Comparison of ENCODE assay signal across 8 mouse cellular contexts in genomic region chr19:28963113-28963512, GRCm38 (mm10). TPM values are rescaled to one million over a fixed set of nuclear protein-coding genes. Genes with fewer than 3 reads are reported as not detected.
DNase-seq lines count a peak whose midpoint lies in the region; ATAC-seq lines count a peak whose summit lies in the region.

No protein-coding gene starts in this region.

- peak overlapping the region; percentile 90 for H3K4me2 ChIP-seq in kidney, embryonic 14.5 days (replicated peaks; ENCODE audit: low read depth, low read length)
- H3K4me2 ChIP-seq in hindbrain, embryonic 14.5 days (replicated peaks) = peak overlapping the region; percentile 72
- H3K4me2 ChIP-seq in midbrain, embryonic 11.5 days = peak overlapping the region; percentile 92; the same call in 1 of the 2 replicates

- H3K9me3 ChIP-seq in kidney, embryonic 14.5 days (ENCODE audit: control insufficient read depth, low read length) = no peaks in the 10 kb centered on the region
- H3K9me3 ChIP-seq in hindbrain, embryonic 14.5 days (ENCODE audit: control insufficient read depth, low read length) = no peaks in the 10 kb centered on the region
- H3K9me3 ChIP-seq in midbrain, embryonic 11.5 days (ENCODE audit: control insufficient read depth, low read length) = no peaks in the 10 kb centered on the region

- no peak overlapping the region for H3K9ac ChIP-seq in kidney, embryonic 14.5 days (ENCODE audit: low read depth, low read length)
- peak overlapping the region; percentile 89; the same call in 1 of the 2 replicates for H3K9ac ChIP-seq in hindbrain, embryonic 14.5 days
- H3K9ac ChIP-seq in midbrain, embryonic 11.5 days (ENCODE audit: low read length) = no peak overlapping the region

- H3K4me1 ChIP-seq in kidney, embryonic 14.5 days (ENCODE audit: control insufficient read depth, insufficient read depth, low read length) = peaks cover 7% of the 10 kb centered on the region; the same call in 1 of the 2 replicates
- H3K4me1 ChIP-seq in brown adipose tissue, adult 24 weeks (ENCODE audit: control insufficient read depth, insufficient read depth, insufficient read length, low read length) = peaks cover 9% of the 10 kb centered on the region
- H3K4me1 ChIP-seq in hindbrain, embryonic 14.5 days (replicated peaks; ENCODE audit: control insufficient read depth, insufficient read depth, low read length) = peaks cover 26% of the 10 kb centered on the region
- H3K4me1 ChIP-seq in midbrain, embryonic 11.5 days (ENCODE audit: control insufficient read depth, insufficient read depth, low read length) = peaks cover 14% of the 10 kb centered on the region

- no peaks in the 10 kb centered on the region for H3K27me3 ChIP-seq in kidney, embryonic 14.5 days (ENCODE audit: control insufficient read depth, insufficient read depth, low read length)
- no peaks in the 10 kb centered on the region for H3K27me3 ChIP-seq in hindbrain, embryonic 14.5 days (ENCODE audit: control insufficient read depth, insufficient read depth, low read length)
- H3K27me3 ChIP-seq in midbrain, embryonic 11.5 days (ENCODE audit: control insufficient read depth, insufficient read depth, low read length) = peaks cover 3% of the 10 kb centered on the region; the same call in 1 of the 2 replicates

- ATAC-seq in kidney, embryonic 14.5 days (ENCODE audit: low FRiP score, low TSS enrichment) = no peak
- no peak for ATAC-seq in hindbrain, embryonic 14.5 days (ENCODE audit: low FRiP score)
- no peak for ATAC-seq in midbrain, embryonic 11.5 days (ENCODE audit: low FRiP score)

- no peak overlapping the region for H3K27ac ChIP-seq in kidney, embryonic 14.5 days (ENCODE audit: low read depth, low read length)
- H3K27ac ChIP-seq in brown adipose tissue, adult 24 weeks (replicated peaks; ENCODE audit: low read depth, low read length) = peak overlapping the region; percentile 94
- H3K27ac ChIP-seq in hindbrain, embryonic 14.5 days = no peak overlapping the region
- H3K27ac ChIP-seq in midbrain, embryonic 11.5 days (ENCODE audit: low read depth, low read length) = no peak overlapping the region

- no peak for DNase-seq in kidney, postnatal 10 days
- no peak for DNase-seq in hindbrain, embryonic 14.5 days (ENCODE audit: low spot score)
- no peak for DNase-seq in midbrain, embryonic 11.5 days (ENCODE audit: low spot score, missing footprints)
- no peak for DNase-seq in thymus, postnatal 10 days (ENCODE audit: low spot score in 2 of 2)
- DNase-seq in cerebellum, postnatal 36 days = no peak
- DNase-seq in gastrocnemius, adult 8-10 months (ENCODE audit: low spot score in 2 of 2) = no peak

- no peaks in the 10 kb centered on the region for H3K36me3 ChIP-seq in kidney, embryonic 14.5 days (ENCODE audit: control insufficient read depth, insufficient read depth, low read length)
- no peaks in the 10 kb centered on the region for H3K36me3 ChIP-seq in hindbrain, embryonic 14.5 days (replicated peaks; ENCODE audit: control insufficient read depth, insufficient read depth)
- no peaks in the 10 kb centered on the region for H3K36me3 ChIP-seq in midbrain, embryonic 11.5 days (ENCODE audit: control insufficient read depth, insufficient read depth, low read length)

- H3K4me3 ChIP-seq in kidney, embryonic 14.5 days (ENCODE audit: low read length) = peak overlapping the region; percentile 80
- peak overlapping the region; percentile 95 for H3K4me3 ChIP-seq in brown adipose tissue, adult 24 weeks (ENCODE audit: insufficient read depth, low read depth, low read length)
- peak overlapping the region; percentile 60 for H3K4me3 ChIP-seq in hindbrain, embryonic 14.5 days (replicated peaks; ENCODE audit: low read length)
- H3K4me3 ChIP-seq in midbrain, embryonic 11.5 days (ENCODE audit: low read depth, low read length) = peak overlapping the region; percentile 77; the same call in 1 of the 2 replicates

- WGBS in kidney, embryonic 14.5 days = 50% methylated on average over 3 of the region's 3 CpGs
- 52% methylated on average over 3 of the region's 3 CpGs for WGBS in hindbrain, embryonic 14.5 days
- 40% methylated on average over 3 of the region's 3 CpGs for WGBS in midbrain, embryonic 11.5 days

RNA-seq across cellular contexts. Expression of gene Plpp6, which starts 0.6 kb away (rescaled TPM):
- 6.5 and 12.5 TPM in 2 replicates for polyA plus RNA-seq in kidney, embryonic 14.5 days (2014; fragmentation: Nextera tagmentation; extraction: Ambion mirVana)
- polyA plus RNA-seq in brown adipose tissue, adult 24 weeks (2012; ENCODE audit: insufficient read depth, insufficient read length, missing spikeins) = 22.9 and 32.4 TPM in 2 replicates
- 18.7 and 21.3 TPM in 2 replicates for polyA plus RNA-seq in hindbrain, embryonic 14.5 days (2014; fragmentation: Nextera tagmentation; extraction: Ambion mirVana)
- polyA plus RNA-seq in midbrain, embryonic 11.5 days (2014; fragmentation: Nextera tagmentation; extraction: Ambion mirVana) = 7.3 and 8.8 TPM in 2 replicates
- 1 to 10 TPM; 1.7 to 2.1 (median 1.8) TPM for total RNA-seq in gastrocnemius, adult 8-10 months (2022)

RNA-seq across cellular contexts. Expression of gene 4430402I18Rik, which starts 4.5 kb away (rescaled TPM):
- 2.8 and 3.0 TPM in 2 replicates for polyA plus RNA-seq in kidney, embryonic 14.5 days (2014; fragmentation: Nextera tagmentation; extraction: Ambion mirVana)
- 27.9 and 41.7 TPM in 2 replicates for polyA plus RNA-seq in brown adipose tissue, adult 24 weeks (2012; ENCODE audit: insufficient read depth, insufficient read length, missing spikeins)
- polyA plus RNA-seq in hindbrain, embryonic 14.5 days (2014; fragmentation: Nextera tagmentation; extraction: Ambion mirVana) = 0.56 and 2.0 TPM in 2 replicates
- 0.46 and 0.63 TPM in 2 replicates for polyA plus RNA-seq in midbrain, embryonic 11.5 days (2014; fragmentation: Nextera tagmentation; extraction: Ambion mirVana)
- 1 to 10 TPM; 1.3 to 2.4 (median 1.8) TPM for total RNA-seq in gastrocnemius, adult 8-10 months (2022)

RNA-seq across cellular contexts. Expression of gene Cdc37l1, which starts 27.0 kb away (rescaled TPM):
- 30.0 and 47.2 TPM in 2 replicates for polyA plus RNA-seq in kidney, embryonic 14.5 days (2014; fragmentation: Nextera tagmentation; extraction: Ambion mirVana)
- 28.3 and 35.7 TPM in 2 replicates for polyA plus RNA-seq in brown adipose tissue, adult 24 weeks (2012; ENCODE audit: insufficient read depth, insufficient read length, missing spikeins)
- 56.6 and 58.3 TPM in 2 replicates for polyA plus RNA-seq in hindbrain, embryonic 14.5 days (2014; fragmentation: Nextera tagmentation; extraction: Ambion mirVana)
- polyA plus RNA-seq in midbrain, embryonic 11.5 days (2014; fragmentation: Nextera tagmentation; extraction: Ambion mirVana) = 45.5 and 52.9 TPM in 2 replicates
- 10 to 100 TPM; 38.6 to 45.9 (median 40.0) TPM for total RNA-seq in gastrocnemius, adult 8-10 months (2022)
